Mouse (Mus musculus): ENCODE measurements around the gene Chpf. TPM values are rescaled to one million over a fixed set of nuclear protein-coding genes. Genes with fewer than 3 reads are reported as not detected.
A peak's percentile ranks its signal among the peaks of the same experiment; 100 is the strongest.

Gene Chpf
- total RNA-seq, 2 experiments from 2014 or later: 0.27 to 2.0 TPM

- ATAC-seq (replicated peaks; ENCODE audit: poor library complexity): no peak
These were observed 20.1 kb downstream of the Chpf start for GRCm38 (mm10) chr1:75458789-75459684.

- ATAC-seq (replicated peaks; ENCODE audit: poor library complexity): 0 out of 2 replicates have a peak, but pooled peaks have one; percentile 12
These were observed 20.9 kb downstream of the Chpf start for GRCm38 (mm10) chr1:75458025-75458788.

- no peak for ATAC-seq (replicated peaks; ENCODE audit: poor library complexity)
These were observed 21.4 kb downstream of the Chpf start for GRCm38 (mm10) chr1:75457710-75458024.

- ATAC-seq (replicated peaks; ENCODE audit: poor library complexity): peak; percentile 48; the same call in 1 of the 2 replicates
These were observed 22.2 kb downstream of the Chpf start for GRCm38 (mm10) chr1:75456746-75457564.

- ATAC-seq (replicated peaks; ENCODE audit: poor library complexity): no peak
These were observed 23.2 kb downstream of the Chpf start for GRCm38 (mm10) chr1:75455948-75456347.

GRCm38 (mm10) chr1:75455433-75455832 lies 23.7 kb downstream of the Chpf start:
- no peak for ATAC-seq (replicated peaks; ENCODE audit: poor library complexity)

GRCm38 (mm10) chr1:75451900-75452299 lies 27.2 kb downstream of the Chpf start:
- ATAC-seq (replicated peaks; ENCODE audit: poor library complexity): no peak

GRCm38 (mm10) chr1:75450314-75451005 lies 28.6 kb downstream of the Chpf start, which contains the start of gene Asic4:
TSS of gene Asic4 (plus strand) at chr1:75450436.
- peak; percentile 63 for ATAC-seq (replicated peaks; ENCODE audit: poor library complexity)

- peak; percentile 32 for ATAC-seq (replicated peaks; ENCODE audit: poor library complexity)
These were observed 29.6 kb downstream of the Chpf start for GRCm38 (mm10) chr1:75449377-75450135.

GRCm38 (mm10) chr1:75448937-75449336 lies 30.2 kb downstream of the Chpf start:
- ATAC-seq (replicated peaks; ENCODE audit: poor library complexity): no peak

- ATAC-seq (replicated peaks; ENCODE audit: poor library complexity): no peak
These were observed 31.1 kb downstream of the Chpf start for GRCm38 (mm10) chr1:75448052-75448431.

GRCm38 (mm10) chr1:75447265-75448051 lies 31.6 kb downstream of the Chpf start:
- no peak for ATAC-seq (replicated peaks; ENCODE audit: poor library complexity)

GRCm38 (mm10) chr1:75446656-75447055 lies 32.5 kb downstream of the Chpf start:
- no peak for ATAC-seq (replicated peaks; ENCODE audit: poor library complexity)

- ATAC-seq (replicated peaks; ENCODE audit: poor library complexity): peak; percentile 73
These were observed 33.1 kb downstream of the Chpf start for GRCm38 (mm10) chr1:75445751-75446611.

- peak; percentile 16; the same call in 1 of the 2 replicates for ATAC-seq (replicated peaks; ENCODE audit: poor library complexity)
These were observed 33.9 kb downstream of the Chpf start for GRCm38 (mm10) chr1:75445141-75445701.

- ATAC-seq (replicated peaks; ENCODE audit: poor library complexity): no peak
These were observed 34.9 kb downstream of the Chpf start for GRCm38 (mm10) chr1:75444208-75444607.

GRCm38 (mm10) chr1:75443247-75444024 lies 35.7 kb downstream of the Chpf start:
- no peak for ATAC-seq (replicated peaks; ENCODE audit: poor library complexity)
